Mouse (Mus musculus) liver, embryonic 15.5 days (tissue): ENCODE measurements around the gene Cbx7. TPM values are rescaled to one million over a fixed set of nuclear protein-coding genes. Genes with fewer than 3 reads are reported as not detected.

ENCODE experiments used
- ATAC-seq: fragments of 200-750 bp; cut with Nextera tagmentation; 2 replicates; pipeline ENCODE4 v1.8.0; 2017; ENCODE audit warnings: moderate number of reproducible peaks, mild to moderate bottlenecking, moderate library complexity; ENCODE audit not compliant: insufficient read depth
- H3K27ac ChIP-seq: fragments of 300-500 bp; sonication (generic); replicated peaks from 2 replicates; pipeline ENCODE4 v1.5.1; 2015; ENCODE audit warnings: mild to moderate bottlenecking, inconsistent platforms
- H3K27me3 ChIP-seq: fragments of 300-500 bp; sonication (generic); 2 replicates; pipeline ENCODE4 v1.6.1; 2015; ENCODE audit warnings: mild to moderate bottlenecking, inconsistent platforms
- H3K36me3 ChIP-seq: fragments of 300-500 bp; sonication (generic); replicated peaks from 2 replicates; pipeline ENCODE4 v1.6.1; 2015; ENCODE audit warnings: moderate library complexity, mild to moderate bottlenecking, inconsistent platforms
- H3K4me1 ChIP-seq: fragments of 300-500 bp; sonication (generic); replicated peaks from 2 replicates; pipeline ENCODE4 v1.6.1; 2015; ENCODE audit warnings: inconsistent platforms
- H3K4me2 ChIP-seq: fragments of 300-500 bp; sonication (generic); 2 replicates; pipeline ENCODE4 v1.6.1; 2015; ENCODE audit warnings: moderate library complexity, mild to moderate bottlenecking, inconsistent platforms
- H3K4me3 ChIP-seq: fragments of 300-500 bp; sonication (generic); replicated peaks from 2 replicates; pipeline ENCODE4 v1.5.1; 2015; ENCODE audit warnings: mild to moderate bottlenecking, inconsistent platforms
- H3K9ac ChIP-seq: fragments of 300-500 bp; sonication (generic); 2 replicates; pipeline ENCODE4 v1.6.1; 2015; ENCODE audit warnings: moderate library complexity, mild to moderate bottlenecking, inconsistent platforms
- H3K9me3 ChIP-seq: fragments of 300-500 bp; sonication (generic); replicated peaks from 2 replicates; pipeline ENCODE4 v1.6.1; 2016; ENCODE audit warnings: inconsistent platforms
- WGBS: fragments of 180-500 bp; shearing (Covaris S2); methylation state at CpG from one replicate; pipeline ENCODE4 v1.1.7; 2015; ENCODE audit warnings: mixed read lengths; ENCODE audit not compliant: insufficient replicate concordance; 5-methylcytosine and 5-hydroxymethylcytosine counted together
- polyA plus RNA-seq: library from polyadenylated mRNA; unstranded; fragments of >200 nt; fragmentation: Nextera tagmentation; extraction: Ambion mirVana; gene quantifications from 2 replicates; pipeline ENCODE4 v1.2.1, GENCODE M21; 2015

The Cbx7 gene
- polyA plus RNA-seq, 1 experiment from 2014 or later, result 0.97 TPM

GRCm38 (mm10) chr15:79997988-79998387 lies 27.1 kb upstream of the Cbx7 start:
- Histone ChIP-seq H3K4me3 (no peak overlapping the region), H3K27ac (no peak overlapping the region), H3K9me3 (no peaks in the 10 kb centered on the region), H3K4me1 (no peaks in the 10 kb centered on the region; the same call in 1 of the 2 replicates), H3K9ac (no peak overlapping the region), H3K27me3 (no peaks in the 10 kb centered on the region), H3K36me3 (no peaks in the 10 kb centered on the region), H3K4me2 (no peak overlapping the region)
- 63% methylated on average over 3 of the region's 3 CpGs for WGBS
- no peak for ATAC-seq

- Histone ChIP-seq H3K4me2 (no peak overlapping the region), H3K4me1 (no peaks in the 10 kb centered on the region; the same call in 1 of the 2 replicates), H3K27ac (no peak overlapping the region), H3K4me3 (no peak overlapping the region), H3K9me3 (no peaks in the 10 kb centered on the region), H3K27me3 (no peaks in the 10 kb centered on the region), H3K9ac (no peak overlapping the region), H3K36me3 (no peaks in the 10 kb centered on the region)
- no peak for ATAC-seq
- 76% methylated on average over 11 of the region's 11 CpGs for WGBS
Measured at GRCm38 (mm10) chr15:79996781-79997180, 25.9 kb upstream of the Cbx7 start.

- WGBS, result 68% methylated on average over 7 of the region's 7 CpGs
- Histone ChIP-seq H3K4me3 (no peak overlapping the region), H3K36me3 (no peaks in the 10 kb centered on the region), H3K9me3 (no peaks in the 10 kb centered on the region), H3K4me2 (no peak overlapping the region), H3K27ac (no peak overlapping the region), H3K27me3 (no peaks in the 10 kb centered on the region), H3K4me1 (no peaks in the 10 kb centered on the region), H3K9ac (no peak overlapping the region)
- ATAC-seq, result no peak
Measured at GRCm38 (mm10) chr15:79995552-79995951, 24.6 kb upstream of the Cbx7 start.

- no peaks in the 10 kb centered on the region for H3K4me1 ChIP-seq
- no peak for ATAC-seq
- 67% methylated on average over 4 of the region's 4 CpGs for WGBS
Measured at GRCm38 (mm10) chr15:79994566-79994965, 23.6 kb upstream of the Cbx7 start.

GRCm38 (mm10) chr15:79986182-79986581 lies 15.3 kb upstream of the Cbx7 start:
- ATAC-seq, result no peak
- Histone ChIP-seq H3K4me1 (no peaks in the 10 kb centered on the region), H3K4me2 (no peak overlapping the region), H3K36me3 (no peaks in the 10 kb centered on the region), H3K9ac (no peak overlapping the region), H3K27ac (no peak overlapping the region), H3K27me3 (no peaks in the 10 kb centered on the region), H3K4me3 (no peak overlapping the region), H3K9me3 (no peaks in the 10 kb centered on the region)
- 55% methylated on average over 8 of the region's 8 CpGs for WGBS

More at GRCm38 (mm10) chr15:79994566-79994965, 23.6 kb upstream of the Cbx7 start:
- Histone ChIP-seq H3K27me3 (no peaks in the 10 kb centered on the region), H3K4me2 (no peak overlapping the region), H3K4me3 (no peak overlapping the region), H3K36me3 (no peaks in the 10 kb centered on the region), H3K9me3 (no peaks in the 10 kb centered on the region), H3K27ac (no peak overlapping the region), H3K9ac (no peak overlapping the region)

GRCm38 (mm10) chr15:79985471-79985870 lies 14.6 kb upstream of the Cbx7 start:
- no peak for ATAC-seq
- no peaks in the 10 kb centered on the region for H3K9me3 ChIP-seq
- H3K27me3 ChIP-seq, result no peaks in the 10 kb centered on the region
- no peaks in the 10 kb centered on the region for H3K36me3 ChIP-seq
- no peaks in the 10 kb centered on the region for H3K4me1 ChIP-seq
- H3K4me2 ChIP-seq, result no peak overlapping the region
- WGBS, result 26% methylated on average over 11 of the region's 11 CpGs
- H3K9ac ChIP-seq, result no peak overlapping the region
- H3K27ac ChIP-seq, result no peak overlapping the region
- no peak overlapping the region for H3K4me3 ChIP-seq

- ATAC-seq, result no peak
- 53% methylated on average over 7 of the region's 7 CpGs for WGBS
- no peak overlapping the region for H3K27ac ChIP-seq
Measured at GRCm38 (mm10) chr15:79984152-79984551, 13.2 kb upstream of the Cbx7 start.

GRCm38 (mm10) chr15:79980716-79981115 lies 9.8 kb upstream of the Cbx7 start:
- ATAC-seq, result no peak
- H3K9ac ChIP-seq, result no peak overlapping the region
- no peak overlapping the region for H3K4me2 ChIP-seq
- H3K9me3 ChIP-seq, result no peaks in the 10 kb centered on the region
- WGBS, result 75% methylated on average over 11 of the region's 11 CpGs
- no peaks in the 10 kb centered on the region for H3K36me3 ChIP-seq
- H3K27ac ChIP-seq, result no peak overlapping the region
- no peaks in the 10 kb centered on the region for H3K27me3 ChIP-seq
- H3K4me3 ChIP-seq, result no peak overlapping the region
- no peaks in the 10 kb centered on the region for H3K4me1 ChIP-seq

More at GRCm38 (mm10) chr15:79984152-79984551, 13.2 kb upstream of the Cbx7 start:
- no peaks in the 10 kb centered on the region for H3K27me3 ChIP-seq
- no peaks in the 10 kb centered on the region for H3K4me1 ChIP-seq
- no peaks in the 10 kb centered on the region for H3K9me3 ChIP-seq
- no peak overlapping the region for H3K4me2 ChIP-seq
- H3K4me3 ChIP-seq, result no peak overlapping the region
- no peaks in the 10 kb centered on the region for H3K36me3 ChIP-seq
- no peak overlapping the region for H3K9ac ChIP-seq

GRCm38 (mm10) chr15:79972186-79972585 lies 1.3 kb upstream of the Cbx7 start:
- Histone ChIP-seq H3K4me3 (no peak overlapping the region), H3K9me3 (no peaks in the 10 kb centered on the region), H3K27ac (no peak overlapping the region), H3K4me1 (no peaks in the 10 kb centered on the region), H3K36me3 (no peaks in the 10 kb centered on the region), H3K27me3 (no peaks in the 10 kb centered on the region), H3K4me2 (no peak overlapping the region), H3K9ac (no peak overlapping the region)
- 78% methylated on average over 11 of the region's 11 CpGs for WGBS
- no peak for ATAC-seq

GRCm38 (mm10) chr15:79970491-79970890 lies 428 bp downstream of the Cbx7 start:
- Histone ChIP-seq H3K4me2 (no peak overlapping the region), H3K36me3 (no peaks in the 10 kb centered on the region), H3K9me3 (no peaks in the 10 kb centered on the region), H3K4me1 (no peaks in the 10 kb centered on the region), H3K27me3 (no peaks in the 10 kb centered on the region), H3K27ac (no peak overlapping the region), H3K9ac (no peak overlapping the region), H3K4me3 (no peak overlapping the region)
- no peak for ATAC-seq
- 85% methylated on average over 18 of the region's 18 CpGs for WGBS

GRCm38 (mm10) chr15:79967346-79967745 lies 3.6 kb downstream of the Cbx7 start:
- Histone ChIP-seq H3K27me3 (no peaks in the 10 kb centered on the region), H3K4me3 (no peak overlapping the region), H3K9me3 (no peaks in the 10 kb centered on the region), H3K27ac (no peak overlapping the region), H3K4me1 (no peaks in the 10 kb centered on the region), H3K4me2 (no peak overlapping the region), H3K9ac (no peak overlapping the region), H3K36me3 (no peaks in the 10 kb centered on the region)
- ATAC-seq, result no peak
- 67% methylated on average over 6 of the region's 6 CpGs for WGBS

GRCm38 (mm10) chr15:79964376-79964775 lies 6.5 kb downstream of the Cbx7 start:
- Histone ChIP-seq H3K4me3 (no peak overlapping the region), H3K4me1 (no peaks in the 10 kb centered on the region), H3K27me3 (no peaks in the 10 kb centered on the region), H3K4me2 (no peak overlapping the region), H3K36me3 (no peaks in the 10 kb centered on the region), H3K27ac (no peak overlapping the region), H3K9ac (no peak overlapping the region), H3K9me3 (no peaks in the 10 kb centered on the region)
- ATAC-seq, result no peak
- WGBS, result 67% methylated on average over 7 of the region's 7 CpGs
